Mouse (Mus musculus) bone marrow macrophage, adult 2 months (primary cell): ENCODE measurements around the gene Gpr33. TPM values are rescaled to one million over a fixed set of nuclear protein-coding genes. Genes with fewer than 3 reads are reported as not detected.

Source experiments
- H3K27ac ChIP-seq: 2 replicates; pipeline ENCODE4 v1.5.1; 2012; ENCODE audit warnings: low read depth, low read length; ENCODE audit not compliant: insufficient read depth
- H3K4me1 ChIP-seq: 2 replicates; pipeline ENCODE4 v1.6.1; 2012; ENCODE audit warnings: low read length; ENCODE audit not compliant: control insufficient read depth, insufficient read depth
- H3K4me3 ChIP-seq: 2 replicates; pipeline ENCODE4 v1.5.1; 2012; ENCODE audit warnings: mild to moderate bottlenecking, low read length, moderate library complexity; ENCODE audit not compliant: insufficient read depth
- CTCF ChIP-seq: IDR thresholded peaks from 2 replicates; pipeline ENCODE4 v1.5.1; 2012; ENCODE audit warnings: low read depth, mild to moderate bottlenecking, low read length, moderate library complexity
- POLR2A ChIP-seq: IDR thresholded peaks from 2 replicates; pipeline ENCODE4 v1.6.1; 2012; ENCODE audit warnings: mild to moderate bottlenecking, low read depth, low read length, borderline replicate concordance
- polyA plus RNA-seq: library from polyadenylated mRNA; stranded (reverse); fragments of >200 nt; gene quantifications from 2 replicates; pipeline ENCODE4 v1.2.4, GENCODE M21; 2012; ENCODE audit not compliant: missing spikeins, insufficient read depth, insufficient read length

Gene Gpr33
- polyA plus RNA-seq, 1 experiment: not detected

DNA sequence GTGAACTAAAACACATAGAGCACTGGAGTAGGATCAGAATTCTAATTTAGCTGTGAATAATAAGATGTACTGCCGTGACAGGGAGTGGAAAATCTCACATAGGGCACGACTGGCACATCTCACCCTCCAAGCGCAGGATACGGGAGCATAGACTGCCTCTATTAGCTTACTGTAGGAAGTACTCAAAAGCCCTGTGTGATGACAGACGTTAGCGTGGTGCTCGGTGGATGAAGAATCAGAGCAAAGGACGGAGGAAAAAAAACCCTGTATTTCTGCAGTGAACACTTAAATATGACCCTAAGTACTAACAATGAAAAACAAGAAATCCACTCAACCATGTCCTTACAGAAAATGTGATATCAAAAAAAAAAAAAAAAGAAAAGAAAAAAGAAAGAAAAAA, 15.7 kb downstream of the Gpr33 start:
- H3K4me3 ChIP-seq: no peak overlapping the region
- no peaks in the 10 kb centered on the region for H3K4me1 ChIP-seq
- no peak for TF ChIP-seq POLR2A
- no peak for TF ChIP-seq CTCF
- no peak overlapping the region for H3K27ac ChIP-seq

DNA sequence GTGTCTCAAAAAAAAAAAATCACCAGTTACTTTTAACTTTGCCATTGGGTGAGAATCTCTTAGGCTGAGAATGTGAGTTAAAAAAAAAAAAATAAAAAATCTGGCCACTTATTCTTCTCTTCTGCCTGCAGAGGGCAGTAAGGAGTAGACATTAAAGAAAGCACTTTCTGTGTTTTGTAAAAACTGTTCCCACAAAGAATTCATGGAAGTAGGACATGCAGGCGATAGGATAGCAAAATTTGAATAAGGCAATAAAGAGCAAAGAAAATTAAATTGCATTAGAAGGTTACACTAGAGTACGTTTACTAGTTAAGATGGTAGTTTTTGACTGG, 17.3 kb downstream of the Gpr33 start:
- Histone ChIP-seq H3K4me1 (peaks cover 2% of the 10 kb centered on the region; the same call in 1 of the 2 replicates), H3K27ac (no peak overlapping the region), H3K4me3 (no peak overlapping the region)
- TF ChIP-seq POLR2A: no peak
- no peak for TF ChIP-seq CTCF

DNA sequence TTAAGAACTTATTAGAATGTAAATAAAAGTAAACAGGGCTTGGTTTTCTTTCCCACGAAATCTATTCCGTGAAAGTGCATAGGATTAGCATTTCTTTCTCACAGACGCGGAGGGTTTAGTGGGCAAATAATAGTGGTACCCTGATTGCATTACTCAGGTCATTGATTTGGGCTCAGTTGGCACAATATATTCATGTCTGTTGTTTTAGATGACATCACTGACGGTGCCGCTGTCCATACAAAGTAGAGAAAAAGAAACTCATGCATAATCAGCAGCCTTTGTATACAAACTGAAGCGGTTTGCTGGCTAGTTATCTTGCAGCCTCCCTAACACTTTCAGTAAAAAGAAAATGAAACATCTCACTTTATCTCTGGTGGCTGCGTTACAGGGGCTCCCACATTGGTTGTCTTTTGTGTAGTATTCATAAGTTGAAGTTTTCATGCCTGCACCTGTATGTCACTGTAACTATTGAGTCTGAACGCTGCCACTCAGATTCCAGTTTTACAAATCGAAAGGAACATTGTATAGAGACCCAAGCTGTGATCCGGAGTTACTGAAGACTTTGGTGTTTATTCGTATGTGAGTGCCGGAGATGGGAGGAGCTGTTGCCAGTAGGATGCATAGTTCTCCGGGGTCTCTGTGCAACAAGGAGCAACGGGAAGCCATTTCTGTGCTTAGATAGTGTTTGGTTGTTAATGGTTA, 17.8 kb downstream of the Gpr33 start:
- H3K27ac ChIP-seq: no peak overlapping the region
- TF ChIP-seq CTCF: no peak
- TF ChIP-seq POLR2A: no peak
- H3K4me1 ChIP-seq: peaks cover 2% of the 10 kb centered on the region; the same call in 1 of the 2 replicates
- H3K4me3 ChIP-seq: no peak overlapping the region

DNA sequence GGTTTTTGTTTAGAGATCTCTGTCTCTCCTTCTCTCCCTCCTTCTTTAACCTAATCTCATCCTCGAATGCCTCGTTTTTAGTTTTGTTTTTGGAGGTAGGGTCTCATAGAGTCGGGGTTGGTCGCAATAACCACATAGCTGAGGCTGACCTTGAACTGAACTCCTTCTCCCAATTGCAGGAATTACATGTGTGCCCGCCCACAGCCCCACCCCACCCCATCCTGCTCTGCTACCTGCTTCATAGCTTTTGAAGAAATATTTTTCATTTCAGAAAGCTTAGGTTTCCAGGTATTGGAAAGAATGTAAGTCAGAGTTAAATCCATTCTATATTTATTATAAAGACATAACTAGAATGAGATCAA, 21.2 kb downstream of the Gpr33 start:
- TF ChIP-seq POLR2A (no peak), CTCF (no peak)
- H3K4me1 ChIP-seq: peaks cover 2% of the 10 kb centered on the region; the same call in 1 of the 2 replicates
- peak overlapping the region; percentile 92 for H3K4me3 ChIP-seq
- no peak overlapping the region for H3K27ac ChIP-seq

DNA sequence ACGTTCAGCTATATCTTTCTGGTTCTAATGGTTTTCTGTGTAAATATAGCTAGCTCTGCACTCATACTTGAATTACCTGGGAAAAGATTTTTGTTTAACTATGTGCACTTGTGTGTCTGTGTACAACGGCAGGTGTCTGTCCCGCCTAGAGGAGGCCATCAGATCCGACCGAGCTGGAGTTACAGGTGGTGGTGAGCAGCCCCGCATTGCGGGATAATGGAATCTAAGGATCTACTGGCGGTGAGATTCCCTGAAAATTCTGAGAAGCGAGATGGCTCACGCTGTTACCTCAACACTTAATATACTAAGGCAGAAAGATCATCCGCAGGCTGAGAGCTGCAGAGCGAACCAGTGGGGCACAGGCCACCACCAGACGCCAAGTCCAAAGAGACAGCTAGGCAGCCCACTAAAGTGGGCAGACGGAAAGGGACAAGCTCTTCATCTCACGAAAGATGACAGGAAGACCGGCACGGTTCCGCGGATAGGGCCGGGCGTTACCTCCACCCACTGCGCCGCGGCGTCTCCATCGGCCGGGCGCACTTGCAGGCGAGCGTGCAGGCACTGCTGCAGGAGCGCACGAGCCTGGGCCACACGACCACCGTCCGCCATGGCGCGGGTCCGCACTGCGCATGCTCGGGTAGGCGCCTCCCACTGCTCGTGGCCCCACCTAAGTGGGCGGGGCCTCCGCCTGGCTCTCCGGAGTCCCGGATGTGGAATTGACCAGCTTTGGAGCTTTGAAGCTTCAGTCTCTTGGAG, 21.8 kb downstream of the Gpr33 start, which contains the start of gene Dtd2:
Gene Dtd2 (minus strand): TSS at position 625 of the 756 bp plus-strand sequence.
- Histone ChIP-seq H3K4me3 (peak within 1 kb of the TSS; percentile 92), H3K27ac (peak within 1 kb of the TSS; percentile 5; the same call in 1 of the 2 replicates), H3K4me1 (peaks cover 2% of the 10 kb centered on the region; the same call in 1 of the 2 replicates)
- TF ChIP-seq POLR2A (peak; percentile 76; the same call in 1 of the 2 replicates), CTCF (no peak)

DNA sequence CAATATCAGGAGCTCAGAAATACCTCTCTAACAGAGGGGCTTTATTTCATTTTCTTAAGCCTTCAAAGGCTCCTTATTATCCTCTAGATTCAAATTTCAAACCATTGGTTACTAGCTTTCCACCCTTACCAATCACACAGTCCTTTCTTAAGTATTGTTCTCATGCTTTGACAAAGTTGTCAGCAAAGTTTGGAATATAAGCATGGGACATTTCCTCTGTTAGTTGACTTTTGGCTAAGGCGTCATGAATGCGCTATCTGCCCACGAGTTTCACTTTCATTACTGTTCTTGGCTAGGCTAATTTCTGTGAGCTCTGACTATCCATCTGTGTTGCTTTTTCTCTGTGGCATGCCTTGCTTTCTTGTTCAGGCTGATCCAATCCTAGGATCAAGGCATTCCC, 25.1 kb downstream of the Gpr33 start:
- Histone ChIP-seq H3K4me1 (peaks cover 4% of the 10 kb centered on the region; the same call in 1 of the 2 replicates), H3K4me3 (no peak overlapping the region), H3K27ac (no peak overlapping the region)
- TF ChIP-seq CTCF: no peak
- TF ChIP-seq POLR2A: no peak

DNA sequence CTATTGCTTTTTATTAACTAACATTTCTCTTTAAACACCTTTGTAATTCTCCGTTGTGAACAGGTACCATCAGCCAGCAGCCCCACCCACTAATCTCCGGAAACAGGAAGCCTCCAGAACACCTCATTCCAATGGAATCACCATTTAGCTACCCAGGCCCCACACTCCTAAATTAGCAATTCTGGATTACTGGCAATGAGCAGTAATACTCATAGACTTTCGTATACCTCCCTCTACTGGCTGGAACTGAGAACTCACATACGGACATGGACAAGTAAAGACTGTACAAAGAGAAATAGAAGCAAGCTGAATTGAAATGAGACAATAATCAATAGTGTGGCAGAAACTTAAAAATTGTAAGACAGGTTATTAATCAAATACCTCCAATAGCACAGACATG, 26.3 kb downstream of the Gpr33 start:
- TF ChIP-seq CTCF: no peak
- TF ChIP-seq POLR2A: no peak
- Histone ChIP-seq H3K27ac (no peak overlapping the region), H3K4me3 (no peak overlapping the region), H3K4me1 (peaks cover 3% of the 10 kb centered on the region; the same call in 1 of the 2 replicates)

DNA sequence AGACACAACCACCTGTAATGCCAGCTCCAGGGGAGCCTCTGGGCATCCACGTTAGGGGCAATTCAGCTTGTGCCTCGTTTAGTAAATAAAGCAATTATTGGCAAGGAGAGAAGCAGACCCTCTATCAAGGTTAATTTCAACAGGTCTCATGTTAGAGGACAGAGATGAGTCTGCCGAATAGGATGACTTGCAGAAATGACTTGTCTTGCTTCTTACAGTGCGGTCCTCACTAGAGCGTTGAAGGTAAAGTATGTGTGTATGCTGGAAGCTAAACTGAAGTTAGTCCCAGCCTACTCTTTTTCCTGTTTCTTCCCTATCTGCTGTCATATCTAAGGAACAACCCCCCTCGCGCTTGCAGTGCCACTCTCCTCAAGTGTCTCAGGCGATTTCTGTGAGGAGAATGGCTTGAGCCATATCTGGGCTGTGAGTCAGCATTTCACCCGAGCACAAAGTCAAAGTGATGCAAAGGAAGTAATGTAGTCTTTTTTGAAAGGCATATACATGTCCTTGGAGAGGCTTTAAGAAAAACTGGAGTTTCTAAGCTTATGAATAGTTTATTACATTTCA, 29.4 kb downstream of the Gpr33 start:
- Histone ChIP-seq H3K4me3 (no peak overlapping the region), H3K4me1 (0 out of 2 replicates have a peak, but pooled peaks cover 2% of the 10 kb centered on the region), H3K27ac (no peak overlapping the region)
- TF ChIP-seq POLR2A (no peak), CTCF (no peak)

DNA sequence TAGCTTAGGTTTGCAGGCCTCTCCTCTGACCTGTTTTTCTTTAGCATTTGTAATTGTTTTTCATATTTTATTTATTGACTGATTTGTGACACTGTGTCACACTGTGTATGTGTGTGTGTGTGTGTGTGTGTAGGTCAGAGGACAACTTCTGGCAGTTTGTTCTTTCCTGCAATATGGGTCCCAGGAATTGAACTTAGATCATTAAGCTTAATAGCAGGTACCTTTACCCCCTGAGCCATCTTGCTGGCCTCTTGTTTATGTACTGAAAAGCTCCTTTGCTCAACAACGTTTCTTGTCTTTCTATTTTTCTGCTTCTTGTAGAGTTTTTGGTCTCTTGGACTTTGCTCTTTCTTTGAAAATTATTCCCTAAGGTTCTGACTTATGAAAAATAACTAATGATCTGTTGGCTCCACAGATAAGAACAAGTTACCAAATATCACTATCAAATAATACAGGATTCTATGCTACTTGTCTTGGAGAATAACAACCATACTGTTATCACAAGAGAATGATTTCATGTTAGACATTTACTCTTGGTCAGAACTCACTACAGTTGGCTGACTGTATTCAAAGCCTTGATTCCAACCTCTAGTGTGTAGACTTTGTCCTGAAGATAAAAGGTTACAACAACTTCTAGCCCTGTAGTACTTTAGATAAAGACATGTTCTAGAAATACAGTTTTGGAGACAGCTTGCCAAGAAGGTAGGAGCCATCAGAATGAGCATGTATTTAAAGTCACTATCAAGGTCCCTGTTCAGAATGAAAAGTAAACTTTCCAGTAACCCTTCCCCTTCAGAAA, 31.9 kb downstream of the Gpr33 start:
- no peak overlapping the region for H3K27ac ChIP-seq
- TF ChIP-seq CTCF: no peak
- no peak for TF ChIP-seq POLR2A
- no peak overlapping the region for H3K4me3 ChIP-seq
- 0 out of 2 replicates have a peak, but pooled peaks cover 2% of the 10 kb centered on the region for H3K4me1 ChIP-seq
